Mouse (Mus musculus): Measurements from ENCODE around the gene Arhgap29. TPM values are rescaled to one million over a fixed set of nuclear protein-coding genes. Genes with fewer than 3 reads are reported as not detected.

The Arhgap29 gene
- polyA plus RNA-seq, 1 experiment from 2014 or later: 81.7 TPM

DNA sequence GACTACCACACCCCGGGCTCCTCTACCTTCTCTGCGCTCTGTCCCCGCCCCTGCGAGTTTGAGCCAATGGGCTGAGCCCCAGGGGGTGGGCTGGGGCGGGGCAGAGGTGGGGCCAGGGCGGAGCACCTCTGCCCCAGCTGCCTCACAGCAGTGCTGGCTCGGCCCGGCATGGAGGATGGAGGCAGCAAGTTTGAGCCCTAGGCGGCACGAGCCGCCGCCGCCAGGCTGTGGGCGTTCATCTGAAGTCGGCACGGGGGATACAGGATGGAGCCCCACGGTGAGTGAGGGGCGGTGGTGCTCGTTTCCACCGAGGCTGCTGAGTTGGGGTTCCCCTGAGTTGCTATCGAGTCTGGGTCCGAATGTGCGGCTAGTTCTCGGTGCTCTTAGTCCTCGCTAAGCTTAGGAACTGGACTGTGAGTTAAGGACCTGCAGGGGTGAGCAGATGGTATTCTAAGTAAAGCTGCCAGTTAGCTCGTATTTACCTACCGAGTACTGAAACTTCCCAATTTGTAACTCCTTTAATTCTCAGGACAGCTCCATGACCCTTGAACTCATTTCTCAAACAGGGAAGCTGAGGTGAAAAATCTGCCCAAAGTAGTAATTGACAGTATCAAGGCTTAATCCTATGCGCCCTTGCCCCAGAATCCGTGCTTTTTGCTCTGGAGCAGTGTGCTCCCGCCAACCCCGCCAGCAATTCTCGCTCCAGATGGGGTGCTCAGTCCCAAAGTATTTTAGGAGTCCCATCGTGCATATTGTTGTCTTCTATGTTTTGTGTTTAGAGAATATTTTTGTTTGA lies 15.5 kb downstream of the Arhgap29 start:
- no peaks in the 10 kb centered on the region for H3K27me3 ChIP-seq (replicated peaks)
- WGBS: 0% methylated on average over 33 of the region's 33 CpGs
- H3K36me3 ChIP-seq: no peaks in the 10 kb centered on the region
- H3K9ac ChIP-seq: peak overlapping the region; percentile 82
- H3K4me2 ChIP-seq: peak overlapping the region; percentile 84
- peak overlapping the region; percentile 79 for H3K27ac ChIP-seq (ENCODE audit: poor library complexity, severe bottlenecking)
- peaks cover 14% of the 10 kb centered on the region for H3K4me1 ChIP-seq (replicated peaks)
- ATAC-seq (ENCODE audit: insufficient number of reproducible peaks, low FRiP score): peak; percentile 100
- H3K9me3 ChIP-seq (replicated peaks): no peaks in the 10 kb centered on the region
- H3K4me3 ChIP-seq: peak overlapping the region; percentile 66

DNA sequence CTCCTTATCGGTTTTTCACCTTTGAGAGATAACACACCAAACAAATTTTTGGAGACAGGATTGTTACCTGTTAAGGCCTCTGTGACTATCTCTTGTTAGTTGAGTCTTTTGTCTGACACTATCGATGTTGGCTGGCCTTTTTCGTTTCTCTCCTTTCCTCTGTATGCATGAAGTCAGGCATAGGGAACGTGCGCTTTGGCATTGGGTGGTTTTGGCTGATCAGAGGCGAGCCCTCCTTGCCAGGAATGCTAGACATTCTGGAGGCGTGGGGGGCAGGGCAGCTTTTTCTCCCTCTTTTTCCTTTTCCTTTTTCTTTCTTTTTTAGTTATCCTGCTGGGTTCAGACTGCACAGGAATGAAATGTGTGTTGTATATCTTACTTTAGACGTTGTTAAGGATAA lies 16.3 kb downstream of the Arhgap29 start:
- Histone ChIP-seq H3K4me1 (replicated peaks) (peaks cover 16% of the 10 kb centered on the region), H3K4me2 (peak overlapping the region; percentile 84), H3K9ac (peak overlapping the region; percentile 82), H3K27me3 (replicated peaks) (no peaks in the 10 kb centered on the region), H3K4me3 (peak overlapping the region; percentile 66), H3K36me3 (no peaks in the 10 kb centered on the region), H3K27ac (ENCODE audit: poor library complexity, severe bottlenecking) (peak overlapping the region; percentile 79), H3K9me3 (replicated peaks) (no peaks in the 10 kb centered on the region)
- WGBS: 2% methylated on average over 8 of the region's 8 CpGs
- ATAC-seq (ENCODE audit: insufficient number of reproducible peaks, low FRiP score): no peak

DNA sequence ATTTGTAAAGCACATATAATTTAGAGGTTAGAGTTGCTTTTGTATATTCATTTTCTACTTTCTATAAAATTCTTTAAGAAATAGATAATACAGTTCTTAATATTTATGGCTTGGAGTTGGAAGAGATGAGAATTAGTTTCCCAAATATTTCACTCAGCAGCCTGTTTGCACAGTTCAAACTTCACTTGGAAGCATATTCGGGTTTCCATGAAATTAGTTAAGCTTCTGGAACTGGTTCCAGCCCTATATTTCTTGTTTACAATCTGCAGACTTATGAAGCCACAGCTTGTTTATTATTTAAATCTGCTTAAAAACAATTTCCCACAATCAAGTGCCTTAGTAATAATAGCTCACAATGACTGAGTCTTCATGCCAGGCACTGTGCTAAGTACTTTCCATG lies 17.1 kb downstream of the Arhgap29 start:
- Histone ChIP-seq H3K27me3 (replicated peaks) (no peaks in the 10 kb centered on the region), H3K4me3 (peak overlapping the region; percentile 66), H3K36me3 (no peaks in the 10 kb centered on the region), H3K9me3 (replicated peaks) (no peaks in the 10 kb centered on the region), H3K9ac (peak overlapping the region; percentile 73), H3K4me2 (peak overlapping the region; percentile 71), H3K27ac (ENCODE audit: poor library complexity, severe bottlenecking) (no peak overlapping the region), H3K4me1 (replicated peaks) (peaks cover 19% of the 10 kb centered on the region)
- WGBS: 49% methylated on average over 1 of the region's 1 CpGs
- ATAC-seq (ENCODE audit: insufficient number of reproducible peaks, low FRiP score): no peak

DNA sequence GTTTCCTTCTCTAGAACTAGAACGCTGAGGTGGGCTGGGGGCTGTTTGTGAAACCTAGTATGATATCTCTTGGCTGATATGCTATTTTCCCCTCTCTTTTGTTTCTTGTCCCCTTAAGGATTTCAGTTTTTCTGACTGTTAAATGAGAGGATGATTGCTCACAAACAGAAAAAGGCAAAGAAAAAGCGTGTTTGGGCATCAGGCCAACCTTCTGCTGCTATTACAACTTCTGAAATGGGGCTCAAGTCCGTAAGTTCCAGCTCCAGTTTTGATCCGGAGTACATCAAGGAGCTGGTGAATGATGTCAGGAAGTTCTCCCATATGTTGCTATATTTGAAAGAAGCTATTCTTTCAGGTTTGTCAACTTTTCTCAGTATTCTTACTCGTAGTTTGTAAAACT lies 21.4 kb downstream of the Arhgap29 start:
- H3K36me3 ChIP-seq: peaks cover 8% of the 10 kb centered on the region; the same call in 1 of the 2 replicates
- H3K27me3 ChIP-seq (replicated peaks): no peaks in the 10 kb centered on the region
- peak overlapping the region; percentile 40 for H3K4me2 ChIP-seq
- H3K27ac ChIP-seq (ENCODE audit: poor library complexity, severe bottlenecking): peak overlapping the region; percentile 50; the same call in 1 of the 2 replicates
- H3K9ac ChIP-seq: no peak overlapping the region
- peaks cover 16% of the 10 kb centered on the region for H3K4me1 ChIP-seq (replicated peaks)
- 40% methylated on average over 5 of the region's 5 CpGs for WGBS
- H3K9me3 ChIP-seq (replicated peaks): no peaks in the 10 kb centered on the region
- ATAC-seq (ENCODE audit: insufficient number of reproducible peaks, low FRiP score): no peak
- no peak overlapping the region for H3K4me3 ChIP-seq

DNA sequence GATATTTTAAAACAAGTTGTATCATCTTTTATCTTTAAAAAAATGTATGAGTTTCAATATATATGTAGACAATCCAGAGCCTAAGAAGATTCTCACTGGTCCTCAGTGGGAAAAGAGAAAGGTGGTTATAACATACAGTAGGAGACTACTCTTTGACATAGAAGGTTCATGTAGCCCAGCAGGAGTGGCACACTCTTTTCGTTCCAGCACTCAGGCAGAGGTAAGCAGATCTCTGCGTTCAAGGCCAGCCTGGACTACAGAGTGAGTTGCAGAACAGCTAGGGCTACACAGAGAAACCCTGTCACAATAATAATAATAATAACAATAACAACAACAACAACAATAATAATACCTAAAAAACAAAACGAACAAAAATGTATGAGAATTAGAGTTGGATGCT lies 23.0 kb downstream of the Arhgap29 start:
- Histone ChIP-seq H3K27me3 (replicated peaks) (no peaks in the 10 kb centered on the region), H3K9me3 (replicated peaks) (no peaks in the 10 kb centered on the region), H3K36me3 (peaks cover 13% of the 10 kb centered on the region; the same call in 1 of the 2 replicates), H3K9ac (no peak overlapping the region), H3K4me1 (replicated peaks) (peaks cover 22% of the 10 kb centered on the region), H3K27ac (ENCODE audit: poor library complexity, severe bottlenecking) (no peak overlapping the region), H3K4me3 (no peak overlapping the region), H3K4me2 (no peak overlapping the region)
- 90% methylated on average over 3 of the region's 3 CpGs for WGBS
- ATAC-seq (ENCODE audit: insufficient number of reproducible peaks, low FRiP score): no peak

GRCm38 (mm10) chr3:121981306-121981705 lies 29.0 kb downstream of the Arhgap29 start:
- no peak for ATAC-seq (ENCODE audit: insufficient number of reproducible peaks, low FRiP score)
- Histone ChIP-seq H3K4me3 (no peak overlapping the region), H3K9ac (no peak overlapping the region), H3K27me3 (replicated peaks) (no peaks in the 10 kb centered on the region), H3K4me2 (no peak overlapping the region), H3K27ac (ENCODE audit: poor library complexity, severe bottlenecking) (no peak overlapping the region), H3K4me1 (replicated peaks) (peaks cover 15% of the 10 kb centered on the region), H3K9me3 (replicated peaks) (no peaks in the 10 kb centered on the region), H3K36me3 (peaks cover 27% of the 10 kb centered on the region)
- 77% methylated on average over 4 of the region's 4 CpGs for WGBS

- peaks cover 15% of the 10 kb centered on the region for H3K4me1 ChIP-seq (replicated peaks)
- peaks cover 25% of the 10 kb centered on the region for H3K36me3 ChIP-seq
- no peak overlapping the region for H3K27ac ChIP-seq (ENCODE audit: poor library complexity, severe bottlenecking)
- no peaks in the 10 kb centered on the region for H3K9me3 ChIP-seq (replicated peaks)
- H3K9ac ChIP-seq: no peak overlapping the region
- H3K4me3 ChIP-seq: no peak overlapping the region
- H3K27me3 ChIP-seq (replicated peaks): no peaks in the 10 kb centered on the region
- no peak for ATAC-seq (ENCODE audit: insufficient number of reproducible peaks, low FRiP score)
- H3K4me2 ChIP-seq: no peak overlapping the region
- WGBS: 55% methylated on average over 4 of the region's 4 CpGs
Measured at GRCm38 (mm10) chr3:121982450-121982849, 30.1 kb downstream of the Arhgap29 start.

GRCm38 (mm10) chr3:121995125-121995524 lies 42.8 kb downstream of the Arhgap29 start:
- H3K36me3 ChIP-seq: peaks cover 51% of the 10 kb centered on the region
- H3K9me3 ChIP-seq (replicated peaks): no peaks in the 10 kb centered on the region
- peaks cover 12% of the 10 kb centered on the region for H3K4me1 ChIP-seq (replicated peaks)
- WGBS: 78% methylated on average over 4 of the region's 4 CpGs
- H3K27me3 ChIP-seq (replicated peaks): no peaks in the 10 kb centered on the region
- no peak overlapping the region for H3K9ac ChIP-seq
- no peak overlapping the region for H3K4me3 ChIP-seq
- no peak for ATAC-seq (ENCODE audit: insufficient number of reproducible peaks, low FRiP score)
- no peak overlapping the region for H3K27ac ChIP-seq (ENCODE audit: poor library complexity, severe bottlenecking)
- H3K4me2 ChIP-seq: no peak overlapping the region

DNA sequence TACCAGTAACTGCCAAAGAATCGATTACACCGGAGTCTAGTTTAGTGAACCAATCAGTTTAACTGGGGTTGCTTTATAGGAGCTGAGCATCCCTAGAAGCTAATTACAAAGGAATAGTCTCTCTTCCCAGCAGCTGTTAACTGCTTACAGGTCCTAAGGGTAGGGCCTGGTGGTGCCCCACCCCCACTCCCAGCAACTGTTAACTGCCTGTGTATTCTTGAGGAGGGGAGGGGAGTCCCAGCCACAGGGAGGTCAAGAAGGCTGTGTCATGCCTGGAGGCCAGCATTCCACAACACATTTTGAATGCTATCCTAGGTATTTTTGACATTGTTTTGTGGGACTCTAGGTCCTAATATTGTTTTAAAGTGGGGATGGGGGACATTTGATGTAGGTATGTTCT lies 47.6 kb downstream of the Arhgap29 start:
- ATAC-seq (ENCODE audit: insufficient number of reproducible peaks, low FRiP score): no peak
- 85% methylated on average over 2 of the region's 2 CpGs for WGBS
- Histone ChIP-seq H3K36me3 (peaks cover 45% of the 10 kb centered on the region), H3K9ac (no peak overlapping the region), H3K4me3 (no peak overlapping the region), H3K4me2 (no peak overlapping the region), H3K9me3 (replicated peaks) (no peaks in the 10 kb centered on the region), H3K27me3 (replicated peaks) (no peaks in the 10 kb centered on the region), H3K4me1 (replicated peaks) (peaks cover 17% of the 10 kb centered on the region), H3K27ac (ENCODE audit: poor library complexity, severe bottlenecking) (no peak overlapping the region)

DNA sequence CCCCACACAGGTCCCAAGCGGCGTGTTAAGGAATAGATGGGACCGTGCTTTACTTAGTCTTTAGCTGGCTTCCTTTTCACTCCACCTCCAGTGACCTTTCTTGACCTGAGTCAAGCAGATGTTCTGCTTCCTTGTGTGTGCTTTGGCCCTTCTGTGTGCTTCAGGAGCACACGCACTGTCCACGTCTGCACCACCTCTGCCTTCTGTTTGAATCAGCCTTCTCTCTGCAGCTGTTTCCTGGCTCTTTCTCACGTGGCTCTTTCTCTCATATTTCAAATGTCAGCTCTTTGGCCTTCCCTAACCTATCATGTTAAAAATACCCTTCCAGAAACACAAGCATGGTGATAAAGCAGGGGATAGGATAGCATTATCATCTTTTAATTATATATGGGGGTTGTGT lies 49.2 kb downstream of the Arhgap29 start:
- Histone ChIP-seq H3K27me3 (replicated peaks) (no peaks in the 10 kb centered on the region), H3K4me2 (no peak overlapping the region), H3K27ac (ENCODE audit: poor library complexity, severe bottlenecking) (no peak overlapping the region), H3K9me3 (replicated peaks) (no peaks in the 10 kb centered on the region), H3K4me3 (no peak overlapping the region), H3K9ac (no peak overlapping the region), H3K4me1 (replicated peaks) (peaks cover 17% of the 10 kb centered on the region), H3K36me3 (peaks cover 40% of the 10 kb centered on the region)
- ATAC-seq (ENCODE audit: insufficient number of reproducible peaks, low FRiP score): no peak; the same call in 1 of the 2 replicates
- 71% methylated on average over 6 of the region's 6 CpGs for WGBS

DNA sequence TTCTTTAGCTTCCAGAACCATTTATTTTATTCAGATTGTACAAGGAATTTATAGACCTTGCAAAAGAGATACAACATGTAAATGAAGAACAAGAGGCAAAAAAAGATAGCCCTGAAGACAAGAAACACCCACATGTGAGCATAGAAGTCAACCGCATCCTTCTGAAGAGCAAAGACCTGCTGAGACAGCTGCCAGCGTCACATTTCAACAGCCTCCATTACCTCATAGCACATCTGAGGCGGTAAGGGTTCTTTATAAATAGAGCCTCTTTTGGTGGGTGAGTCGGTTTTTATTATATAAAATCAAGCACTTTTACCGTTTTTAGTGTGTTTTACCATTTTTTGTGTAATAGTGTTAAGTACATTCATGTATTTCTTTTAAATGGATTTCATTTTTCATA lies 57.5 kb downstream of the Arhgap29 start:
- 82% methylated on average over 5 of the region's 5 CpGs for WGBS
- no peaks in the 10 kb centered on the region for H3K9me3 ChIP-seq (replicated peaks)
- no peak overlapping the region for H3K4me3 ChIP-seq
- no peak overlapping the region for H3K9ac ChIP-seq
- H3K27ac ChIP-seq (ENCODE audit: poor library complexity, severe bottlenecking): no peak overlapping the region
- no peaks in the 10 kb centered on the region for H3K27me3 ChIP-seq (replicated peaks)
- H3K4me1 ChIP-seq (replicated peaks): no peaks in the 10 kb centered on the region; the same call in 1 of the 2 replicates
- peaks cover 72% of the 10 kb centered on the region for H3K36me3 ChIP-seq
- H3K4me2 ChIP-seq: no peak overlapping the region
- no peak for ATAC-seq (ENCODE audit: insufficient number of reproducible peaks, low FRiP score)

Data from heart, embryonic 12.5 days (tissue).